Mouse (Mus musculus) testis, postnatal 14 days (tissue): ENCODE measurements around the gene Riox2.
"Not testable (repeated sequence)": the region's sequence is repeated elsewhere in the genome, so short reads cannot be mapped to it uniquely, and the experiment has no call there.

Experiments used
- DNase-seq: peaks from one replicate; pipeline ENCODE4 v3.0.0; 2021; ENCODE audit warnings: low spot score

Riox2 gene

GRCm38 (mm10) chr16:59471637-59472278, at the start of gene Riox2:
Riox2 (plus strand) TSS chr16:59471775.
- peak; percentile 89 for DNase-seq

- no peak for DNase-seq
These were observed 43.6 kb upstream of the Riox2 start for GRCm38 (mm10) chr16:59427960-59428359.

GRCm38 (mm10) chr16:59433181-59433580, 38.4 kb upstream of the Riox2 start:
- DNase-seq, result no peak

- no peak for DNase-seq
These were observed 26.6 kb upstream of the Riox2 start for GRCm38 (mm10) chr16:59444880-59445559.

DNA sequence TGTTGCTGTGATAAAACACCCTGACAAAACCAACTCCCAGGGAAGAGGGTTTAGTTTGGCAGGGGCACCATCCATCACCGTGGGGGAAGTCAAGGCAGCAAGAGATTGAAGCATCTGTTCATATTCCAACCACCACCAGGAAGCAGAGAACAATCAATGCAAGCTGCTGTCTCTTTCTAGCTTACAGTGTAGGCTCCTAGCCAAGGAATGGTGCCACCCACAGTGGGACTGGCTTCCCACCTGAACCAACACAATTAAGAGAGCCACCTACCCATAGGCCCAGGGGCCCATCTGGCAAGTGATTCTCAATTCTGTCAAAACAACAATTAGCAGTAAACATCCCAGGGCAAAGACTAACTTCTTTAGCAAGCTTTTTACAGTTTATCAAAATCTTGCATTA, 23.4 kb upstream of the Riox2 start:
- DNase-seq, result no peak

DNA sequence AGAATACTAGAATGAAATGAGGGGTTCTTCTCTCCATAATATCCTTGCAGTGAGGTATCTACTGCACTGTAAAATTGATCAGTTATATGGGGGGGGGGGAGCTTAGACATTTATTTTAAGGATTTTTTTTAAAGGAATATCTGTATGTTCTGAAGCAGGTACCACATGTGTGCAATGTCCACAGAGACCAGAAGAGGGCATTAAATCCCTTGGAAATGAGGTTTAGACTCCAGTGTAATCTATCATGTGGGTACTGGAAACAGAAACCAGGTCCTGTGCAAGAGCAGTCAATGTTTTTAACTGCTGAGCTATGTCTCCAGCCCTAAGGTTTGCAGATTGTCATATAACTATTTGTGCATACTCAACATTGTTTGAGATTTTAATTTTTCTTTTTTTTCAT, 22.5 kb upstream of the Riox2 start:
- no peak for DNase-seq

DNA sequence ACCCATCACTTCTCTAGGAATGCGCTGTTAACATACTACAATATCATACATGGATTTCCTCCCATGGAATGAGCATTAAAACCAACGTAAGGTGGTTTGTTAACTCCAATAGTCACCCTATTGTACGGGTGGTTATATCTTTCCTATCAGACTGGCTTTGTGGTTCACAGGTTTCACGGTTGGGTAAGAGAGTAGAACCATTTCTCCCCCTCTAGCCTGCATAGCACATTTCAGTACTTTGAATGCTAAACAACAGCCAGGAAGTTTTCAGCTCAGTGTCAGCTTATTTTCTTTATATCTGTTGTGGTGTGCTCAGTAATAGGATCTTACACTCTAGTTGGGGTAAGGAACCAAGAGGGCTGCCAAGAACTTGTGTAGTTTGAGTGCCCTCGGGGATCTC, 19.8 kb upstream of the Riox2 start:
- no peak for DNase-seq

DNA sequence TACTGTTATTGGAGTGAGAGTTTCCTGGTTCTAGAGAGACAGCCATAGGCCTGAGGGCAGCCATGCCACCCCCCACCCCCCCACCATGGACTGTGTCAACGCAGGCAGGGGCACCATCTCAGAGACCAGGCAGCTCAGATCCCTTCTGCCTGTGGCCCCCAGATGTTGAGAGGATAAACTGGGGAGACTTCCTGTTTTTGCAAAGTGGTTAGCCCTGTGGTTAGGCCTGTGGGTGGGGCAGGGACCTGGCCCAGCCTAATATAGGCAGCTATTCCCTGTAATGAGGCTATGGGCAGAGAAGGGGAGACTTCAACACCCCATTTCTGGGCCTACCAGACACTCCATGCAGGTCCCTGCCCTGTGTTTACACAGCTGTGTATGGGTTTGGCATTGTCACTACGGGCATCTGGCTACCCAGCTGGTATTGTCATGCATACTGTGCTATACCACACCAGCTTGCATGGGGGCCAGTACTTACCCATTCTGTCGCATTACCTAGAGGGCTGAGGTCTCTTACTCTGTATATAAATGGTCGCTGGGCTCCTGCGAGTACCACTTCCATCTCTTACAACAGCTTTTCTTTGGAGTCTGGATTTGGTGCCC, 12.2 kb upstream of the Riox2 start:
- DNase-seq, result not testable (repeated sequence)

DNA sequence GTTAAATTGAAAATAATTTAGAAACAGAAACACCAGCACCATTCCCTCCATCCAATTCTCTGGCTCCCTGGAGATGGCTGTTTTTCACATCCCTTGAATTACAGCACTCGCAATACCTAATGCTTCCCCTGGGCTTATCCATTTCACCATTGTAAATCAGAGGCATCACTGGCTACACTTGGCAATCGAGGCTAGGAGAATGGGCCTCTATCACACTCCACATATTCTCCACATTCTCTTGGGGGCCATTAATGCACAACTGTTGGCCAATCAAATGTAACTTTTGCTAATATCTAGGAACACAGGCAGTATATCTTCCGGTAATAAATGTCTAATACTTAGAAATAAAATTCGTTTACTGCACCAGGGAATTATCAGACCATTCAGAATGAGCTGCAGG, 8.0 kb upstream of the Riox2 start:
- no peak for DNase-seq

DNA sequence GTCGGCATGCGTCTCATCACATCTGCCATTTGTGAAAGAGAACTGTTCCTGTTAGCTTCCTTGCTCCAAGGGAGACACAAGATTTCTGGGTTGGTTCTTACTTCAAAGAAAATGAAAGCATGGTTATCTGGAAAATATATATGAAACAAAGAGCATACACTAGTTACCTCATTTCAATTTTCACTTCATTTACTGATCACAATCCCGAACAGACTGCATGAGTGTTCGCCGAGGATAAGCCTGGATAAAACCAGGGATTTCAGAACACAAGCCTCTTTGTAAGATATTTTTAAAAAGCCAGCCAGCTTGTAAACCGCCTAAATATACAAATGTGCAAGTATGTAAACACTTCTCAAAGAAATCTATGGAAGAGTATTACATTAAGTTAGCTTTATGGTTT, 7.6 kb upstream of the Riox2 start:
- DNase-seq, result no peak

- no peak for DNase-seq
These were observed 1.7 kb upstream of the Riox2 start for GRCm38 (mm10) chr16:59469846-59470245.

- no peak for DNase-seq
These were observed 971 bp downstream of the Riox2 start for GRCm38 (mm10) chr16:59472546-59472945.

DNA sequence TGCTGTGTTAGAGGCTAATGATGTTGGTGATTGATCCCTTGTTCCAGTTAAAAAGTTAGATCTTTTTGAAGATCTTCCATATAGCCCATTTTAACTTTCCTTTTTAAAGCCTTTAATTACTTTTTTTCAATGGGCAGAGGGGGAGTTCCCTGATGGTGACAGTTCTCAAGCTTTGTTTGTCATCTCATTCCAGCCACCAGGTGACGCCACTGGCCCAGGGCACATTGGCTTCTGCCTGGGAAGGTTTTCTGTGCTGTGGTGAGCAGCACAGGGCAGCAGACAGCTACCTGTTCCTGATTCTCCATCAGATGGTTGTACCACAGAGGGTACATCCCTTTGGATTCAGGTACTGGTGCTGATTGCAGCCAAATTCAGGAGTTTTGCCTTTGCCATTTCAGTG, 3.2 kb downstream of the Riox2 start:
- DNase-seq, result no peak

- DNase-seq, result no peak
These were observed 6.4 kb downstream of the Riox2 start for GRCm38 (mm10) chr16:59477955-59478354.

GRCm38 (mm10) chr16:59487239-59487638, 15.7 kb downstream of the Riox2 start:
- no peak for DNase-seq

DNA sequence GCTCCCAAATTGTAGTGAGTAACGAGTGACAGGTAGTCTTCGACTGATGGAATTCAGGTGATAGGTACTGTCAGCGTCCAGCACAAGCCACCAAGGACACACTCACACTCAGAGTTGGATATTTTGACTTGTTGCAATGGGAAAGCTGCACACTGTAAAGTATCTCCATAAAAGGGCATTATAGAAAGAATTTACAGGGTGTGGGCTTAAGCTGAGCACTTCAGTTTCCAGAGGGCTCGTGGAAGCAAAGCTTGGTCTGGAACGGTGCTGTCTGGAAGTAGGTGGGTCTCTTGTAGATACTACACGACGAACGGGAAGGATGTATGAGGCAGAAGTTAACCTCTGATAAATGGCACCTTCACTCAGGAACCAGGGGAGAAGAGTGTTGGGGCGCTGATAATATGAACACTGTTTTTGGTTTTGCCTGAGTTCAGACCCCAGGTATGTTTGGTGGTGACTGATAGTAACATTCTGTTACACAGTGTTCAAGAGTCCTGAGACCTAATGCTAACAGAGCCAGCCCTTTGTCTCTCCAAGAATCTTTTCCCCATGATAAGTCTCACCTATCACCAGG, 16.5 kb downstream of the Riox2 start:
- no peak for DNase-seq

DNA sequence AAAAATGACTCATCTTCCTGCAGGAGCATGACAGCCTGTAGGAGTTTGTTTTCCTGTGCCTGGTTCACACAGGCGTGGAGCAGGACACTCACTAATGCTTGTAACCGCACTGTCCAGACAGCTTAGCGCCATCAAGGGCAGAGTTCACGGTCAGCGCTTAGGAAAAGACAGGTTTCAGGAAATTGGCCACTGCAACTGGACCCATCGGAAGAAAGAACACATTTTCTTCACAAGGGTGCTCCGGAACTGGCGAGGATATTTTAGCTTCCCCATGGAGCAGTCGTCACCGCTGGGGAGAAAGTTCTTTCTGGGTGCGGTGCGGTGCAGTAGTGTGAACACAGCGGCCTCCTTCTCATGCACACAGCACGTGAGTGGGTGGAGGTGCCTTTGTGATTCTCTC, 21.6 kb downstream of the Riox2 start:
- no peak for DNase-seq

DNA sequence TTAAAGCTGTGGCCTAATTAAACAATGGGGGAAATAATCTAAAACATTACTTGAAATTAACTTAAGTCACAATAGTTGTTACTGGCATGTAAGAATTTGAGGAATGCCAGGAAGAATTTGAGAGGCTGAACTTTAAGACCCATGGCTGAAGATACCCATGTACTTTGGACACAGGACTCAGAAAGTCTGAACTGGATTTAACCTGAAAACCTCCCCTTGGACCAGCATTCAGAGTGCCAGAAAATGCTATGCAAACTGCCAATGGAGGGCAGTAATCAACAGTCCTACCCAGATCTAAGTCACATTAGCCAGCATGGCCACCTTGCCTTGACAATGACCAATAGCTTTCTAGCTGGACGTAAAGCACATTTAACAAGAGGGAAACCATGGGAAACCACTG, 26.4 kb downstream of the Riox2 start:
- no peak for DNase-seq

- DNase-seq, result no peak
These were observed 27.6 kb downstream of the Riox2 start for GRCm38 (mm10) chr16:59499180-59499579.

- DNase-seq, result no peak
These were observed 38.3 kb downstream of the Riox2 start for GRCm38 (mm10) chr16:59509830-59510229.

DNA sequence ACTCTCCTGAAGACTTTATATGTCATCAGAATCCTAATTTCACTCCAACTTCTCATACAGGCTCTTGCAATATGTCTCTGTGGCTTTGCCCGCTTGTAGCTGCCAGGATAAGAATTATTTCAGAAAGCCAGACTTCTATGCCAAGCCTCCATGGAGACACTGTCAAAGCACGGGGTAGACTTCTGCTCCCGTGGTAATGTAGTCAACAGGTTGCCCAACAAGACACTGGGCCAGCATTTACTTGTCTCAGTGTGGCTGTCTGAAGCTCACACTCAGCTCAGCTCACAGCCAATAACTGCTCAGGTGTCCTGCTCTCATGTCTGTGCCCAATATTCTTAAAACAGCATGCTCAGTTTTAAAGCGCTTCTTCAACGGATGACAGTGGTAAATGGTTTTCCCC, 43.6 kb downstream of the Riox2 start:
- DNase-seq, result no peak

GRCm38 (mm10) chr16:59516965-59517364, 45.4 kb downstream of the Riox2 start:
- DNase-seq, result no peak
